Mouse (Mus musculus): ENCODE results near the gene Vmn1r4. TPM values are rescaled to one million over a fixed set of nuclear protein-coding genes. Genes with fewer than 3 reads are reported as not detected.

The Vmn1r4 gene
- polyA plus RNA-seq, 1 experiment: 0.04 TPM

DNA sequence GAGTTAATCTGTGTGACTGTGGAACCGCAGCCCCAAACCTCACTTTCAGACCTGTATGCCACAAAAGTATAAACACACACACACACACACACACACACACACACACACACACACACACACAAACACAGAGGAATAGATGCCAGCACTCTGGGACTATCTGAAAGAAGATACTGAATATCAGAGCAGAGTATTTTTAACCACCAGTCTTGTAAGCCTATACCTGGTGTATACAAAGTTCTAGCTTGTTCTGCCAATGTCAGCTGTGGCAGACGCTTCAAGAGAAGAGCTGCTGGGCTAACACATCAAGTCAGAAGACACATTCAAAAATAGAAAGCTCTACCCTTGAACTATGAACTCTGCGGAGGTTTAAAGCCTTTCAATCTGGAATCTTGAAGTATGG is 24.2 kb upstream of the Vmn1r4 start:
- TF ChIP-seq USF1 (IDR thresholded peaks at IDR 0.05; ENCODE audit: low read depth) (no peak), MAX (IDR thresholded peaks at IDR 0.05) (no peak), CEBPB (IDR thresholded peaks at IDR 0.05; ENCODE audit: low read depth) (no peak), CTCF (IDR thresholded peaks at IDR 0.05; ENCODE audit: control insufficient read depth, insufficient read depth, insufficient read length) (no peak), MYOG (IDR thresholded peaks at IDR 0.05; ENCODE audit: control insufficient read depth, extremely low read depth, insufficient read length) (no peak)
- H3ac ChIP-seq (ENCODE audit: control insufficient read depth, insufficient read length, low read depth): no peak overlapping the region
- H3K79me2 ChIP-seq (ENCODE audit: control insufficient read depth, insufficient read depth): peaks cover 40% of the 10 kb centered on the region
- H3K27me3 ChIP-seq (ENCODE audit: control insufficient read depth, insufficient read depth, insufficient read length): no peaks in the 10 kb centered on the region
- H3K79me3 ChIP-seq (ENCODE audit: low read depth): peaks cover 20% of the 10 kb centered on the region
- H3K36me3 ChIP-seq (ENCODE audit: control insufficient read depth, insufficient read depth): no peaks in the 10 kb centered on the region
- no peak overlapping the region for H3K4me3 ChIP-seq (ENCODE audit: insufficient read depth, poor library complexity, severe bottlenecking)

DNA sequence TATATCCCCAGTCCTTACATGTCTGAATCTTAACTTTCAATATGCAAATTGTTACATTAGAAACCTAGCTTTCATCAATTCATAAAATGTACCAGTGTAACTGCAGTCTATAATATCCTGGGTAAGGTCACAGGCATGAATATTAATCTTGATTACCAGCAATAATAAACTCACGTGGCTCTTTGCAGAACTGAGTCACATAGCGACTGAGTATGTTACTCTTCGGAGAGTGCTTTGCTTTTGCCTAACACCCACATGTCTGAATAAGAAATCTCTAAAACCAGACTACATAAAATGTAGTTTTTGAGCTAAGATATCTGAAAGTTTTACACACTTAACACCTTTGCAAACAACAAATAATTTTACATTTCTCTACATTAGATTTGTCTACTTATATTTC is 22.5 kb upstream of the Vmn1r4 start:
- Histone ChIP-seq H3K36me3 (ENCODE audit: control insufficient read depth, insufficient read depth) (no peaks in the 10 kb centered on the region), H3ac (ENCODE audit: control insufficient read depth, insufficient read length, low read depth) (no peak overlapping the region), H3K79me2 (ENCODE audit: control insufficient read depth, insufficient read depth) (peaks cover 46% of the 10 kb centered on the region), H3K27me3 (ENCODE audit: control insufficient read depth, insufficient read depth, insufficient read length) (no peaks in the 10 kb centered on the region), H3K4me3 (ENCODE audit: insufficient read depth, poor library complexity, severe bottlenecking) (no peak overlapping the region), H3K79me3 (ENCODE audit: low read depth) (peaks cover 16% of the 10 kb centered on the region)
- TF ChIP-seq CEBPB (IDR thresholded peaks at IDR 0.05; ENCODE audit: low read depth) (no peak), MYOD1 (IDR thresholded peaks at IDR 0.05; ENCODE audit: control insufficient read depth, insufficient read length, low read depth) (no peak), MYOG (IDR thresholded peaks at IDR 0.05; ENCODE audit: control insufficient read depth, extremely low read depth, insufficient read length) (no peak)

- Histone ChIP-seq H3K36me3 (ENCODE audit: control insufficient read depth, insufficient read depth) (no peaks in the 10 kb centered on the region), H3K27me3 (ENCODE audit: control insufficient read depth, insufficient read depth, insufficient read length) (no peaks in the 10 kb centered on the region), H3ac (ENCODE audit: control insufficient read depth, insufficient read length, low read depth) (no peak overlapping the region), H3K79me3 (ENCODE audit: low read depth) (peaks cover 16% of the 10 kb centered on the region), H3K4me3 (ENCODE audit: insufficient read depth, poor library complexity, severe bottlenecking) (no peak overlapping the region), H3K79me2 (ENCODE audit: control insufficient read depth, insufficient read depth) (peaks cover 46% of the 10 kb centered on the region)
- no peak for TF ChIP-seq CEBPB (IDR thresholded peaks at IDR 0.05; ENCODE audit: low read depth)
- no peak for TF ChIP-seq USF1 (IDR thresholded peaks at IDR 0.05; ENCODE audit: low read depth)
- no peak for TF ChIP-seq CTCF (IDR thresholded peaks at IDR 0.05; ENCODE audit: control insufficient read depth, insufficient read depth, insufficient read length)
- no peak for TF ChIP-seq MAX (IDR thresholded peaks at IDR 0.05)
- no peak for TF ChIP-seq FOSL1 (IDR thresholded peaks at IDR 0.05; ENCODE audit: insufficient read depth, low read length, poor library complexity, severe bottlenecking)
- TF ChIP-seq MYOG (IDR thresholded peaks at IDR 0.05; ENCODE audit: control insufficient read depth, extremely low read depth, insufficient read length): no peak
- no peak for TF ChIP-seq MYOD1 (IDR thresholded peaks at IDR 0.05; ENCODE audit: control insufficient read depth, insufficient read length, low read depth)
These were observed 21.9 kb upstream of the Vmn1r4 start for GRCm38 (mm10) chr6:56901824-56902386.

DNA sequence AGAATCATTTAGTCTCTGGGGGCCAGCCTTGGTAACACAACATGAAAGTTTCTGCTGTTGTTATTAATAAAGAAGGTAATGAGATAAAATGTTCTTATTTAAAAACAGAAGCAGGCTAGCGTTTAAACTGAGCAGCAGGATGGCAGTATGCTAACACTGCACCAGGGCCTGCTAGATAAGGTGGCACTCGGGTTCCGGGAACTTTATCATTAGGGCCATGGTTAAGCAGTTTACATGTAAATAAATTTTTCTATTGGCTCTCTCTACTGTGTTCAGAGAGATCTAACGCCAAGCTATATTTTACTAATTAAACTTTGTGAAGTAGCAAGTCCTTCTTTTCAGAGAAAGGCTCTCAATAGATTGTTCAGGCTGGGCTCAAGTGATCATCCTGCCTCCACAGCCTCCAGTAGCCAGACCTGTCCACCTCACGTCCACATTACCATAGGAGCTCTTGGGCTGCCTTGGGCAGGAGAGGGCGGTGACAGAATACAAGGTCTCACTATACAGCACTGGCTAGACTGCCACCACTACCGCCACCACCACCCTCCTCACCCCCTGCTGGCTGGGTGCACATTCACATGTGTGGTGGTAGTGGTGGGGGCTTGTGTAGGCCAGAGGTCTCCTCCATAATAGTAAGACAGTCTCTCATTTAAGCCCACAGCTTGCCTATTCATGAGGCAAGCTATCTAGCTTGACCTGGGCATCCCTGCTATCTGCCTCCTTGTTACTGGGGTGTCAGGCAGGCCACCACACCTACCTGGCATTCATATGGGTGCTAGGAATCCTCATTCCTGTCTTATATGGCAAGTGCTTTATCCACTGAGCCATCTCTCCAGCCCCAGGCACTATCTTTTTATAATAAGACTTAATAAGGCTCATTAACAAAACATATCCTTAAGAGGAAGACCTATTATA is 21.0 kb upstream of the Vmn1r4 start:
- Histone ChIP-seq H3K79me2 (ENCODE audit: control insufficient read depth, insufficient read depth) (peaks cover 39% of the 10 kb centered on the region), H3K79me3 (ENCODE audit: low read depth) (peaks cover 18% of the 10 kb centered on the region), H3K27me3 (ENCODE audit: control insufficient read depth, insufficient read depth, insufficient read length) (no peaks in the 10 kb centered on the region), H3ac (ENCODE audit: control insufficient read depth, insufficient read length, low read depth) (no peak overlapping the region), H3K4me3 (ENCODE audit: insufficient read depth, poor library complexity, severe bottlenecking) (no peak overlapping the region), H3K36me3 (ENCODE audit: control insufficient read depth, insufficient read depth) (no peaks in the 10 kb centered on the region)
- no peak for TF ChIP-seq MYOD1 (IDR thresholded peaks at IDR 0.05; ENCODE audit: control insufficient read depth, insufficient read length, low read depth)
- TF ChIP-seq CEBPB (IDR thresholded peaks at IDR 0.05; ENCODE audit: low read depth): no peak
- TF ChIP-seq USF1 (IDR thresholded peaks at IDR 0.05; ENCODE audit: low read depth): no peak
- TF ChIP-seq CTCF (IDR thresholded peaks at IDR 0.05; ENCODE audit: control insufficient read depth, insufficient read depth, insufficient read length): no peak
- no peak for TF ChIP-seq MYOG (IDR thresholded peaks at IDR 0.05; ENCODE audit: control insufficient read depth, extremely low read depth, insufficient read length)
- no peak for TF ChIP-seq FOSL1 (IDR thresholded peaks at IDR 0.05; ENCODE audit: insufficient read depth, low read length, poor library complexity, severe bottlenecking)
- no peak for TF ChIP-seq MAX (IDR thresholded peaks at IDR 0.05)

- TF ChIP-seq MYOD1 (IDR thresholded peaks at IDR 0.05; ENCODE audit: control insufficient read depth, insufficient read length, low read depth) (no peak), MYOG (IDR thresholded peaks at IDR 0.05; ENCODE audit: control insufficient read depth, extremely low read depth, insufficient read length) (no peak), CEBPB (IDR thresholded peaks at IDR 0.05; ENCODE audit: low read depth) (no peak), FOSL1 (IDR thresholded peaks at IDR 0.05; ENCODE audit: insufficient read depth, low read length, poor library complexity, severe bottlenecking) (no peak), CTCF (IDR thresholded peaks at IDR 0.05; ENCODE audit: control insufficient read depth, insufficient read depth, insufficient read length) (no peak), MAX (IDR thresholded peaks at IDR 0.05) (no peak), USF1 (IDR thresholded peaks at IDR 0.05; ENCODE audit: low read depth) (no peak)
- H3ac ChIP-seq (ENCODE audit: control insufficient read depth, insufficient read length, low read depth): no peak overlapping the region
- H3K79me2 ChIP-seq (ENCODE audit: control insufficient read depth, insufficient read depth): peaks cover 42% of the 10 kb centered on the region
- no peaks in the 10 kb centered on the region for H3K36me3 ChIP-seq (ENCODE audit: control insufficient read depth, insufficient read depth)
- H3K79me3 ChIP-seq (ENCODE audit: low read depth): peaks cover 18% of the 10 kb centered on the region
- no peaks in the 10 kb centered on the region for H3K27me3 ChIP-seq (ENCODE audit: control insufficient read depth, insufficient read depth, insufficient read length)
- H3K4me3 ChIP-seq (ENCODE audit: insufficient read depth, poor library complexity, severe bottlenecking): no peak overlapping the region
These were observed 20.0 kb upstream of the Vmn1r4 start for GRCm38 (mm10) chr6:56903831-56904230.
